In the genomic region with DNA sequence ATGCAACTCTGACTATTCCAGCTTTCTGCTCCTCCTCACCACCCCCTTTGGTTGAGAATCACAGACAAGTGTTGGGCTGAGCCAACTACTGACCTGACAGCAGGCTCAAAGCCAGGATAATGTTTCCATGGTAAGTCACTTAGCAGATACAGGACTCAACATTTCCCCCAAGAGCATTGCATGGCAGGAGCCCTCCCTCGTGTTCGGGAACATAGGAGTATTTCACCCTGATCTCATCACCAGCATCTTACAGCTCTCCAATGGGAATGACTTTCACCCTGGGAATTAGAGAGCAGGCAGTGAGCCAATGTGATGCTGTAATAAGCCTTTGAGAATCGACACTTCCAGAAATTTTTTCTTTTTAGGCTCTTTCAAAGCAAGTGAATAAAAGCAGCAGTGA, we compare ENCODE assay signal across 11 mouse cellular contexts.
A peak's percentile ranks its signal among the peaks of the same experiment; 100 is the strongest.
DNase-seq lines count a peak whose midpoint lies in the region; ATAC-seq and TF ChIP-seq lines count a peak whose summit lies in the region.
"Had no signal": no experiment of that assay in that cellular context is flagged by ENCODE, and none has a peak within 500 bp of the region (broad histone marks: within the 10 kb centered on the region; RNA-seq: fewer than 3 reads in every experiment).

No protein-coding gene starts in this region.

- H3K9me3 ChIP-seq in lung, embryonic 14.5 days (ENCODE audit: low read depth, low read length) = no peaks in the 10 kb centered on the region

- DNase-seq in cerebellum, postnatal 10 days = peak; percentile 43 to 50
- no peak for DNase-seq in cerebellum, adult 9-10 months
- peak; percentile 41 for DNase-seq in lung, embryonic 14.5 days
- DNase-seq in lung, adult 2 months = no peak
- DNase-seq in gastrocnemius, postnatal 14 days = peak; percentile 52
- peak; percentile 4 for DNase-seq in lung, postnatal 25 days (ENCODE audit: low spot score)
- DNase-seq in layer of hippocampus, adult 18-20 months (ENCODE audit: low spot score in 2 of 2) = no peak
- no peak for DNase-seq in cerebellum, adult 8-10 months
- DNase-seq: B cell, adult 2 months; thymus, postnatal 36 days had no signal

- WGBS in lung, embryonic 14.5 days = 71% methylated on average over 3 of the region's 3 CpGs
- 72% methylated on average over 3 of the region's 3 CpGs for WGBS in lung, adult 2 months

- H3K4me1 ChIP-seq in lung, embryonic 14.5 days (ENCODE audit: insufficient read depth) = no peaks in the 10 kb centered on the region
- H3K4me1 ChIP-seq in lung, adult 2 months (ENCODE audit: control insufficient read depth, insufficient read depth, low read length) = no peaks in the 10 kb centered on the region

- intact Hi-C loops in gastrocnemius, postnatal 14 days (cut with DNase I; ENCODE audit: low total_unique reads) = no loop called here

- no peaks in the 10 kb centered on the region for H3K27me3 ChIP-seq in lung, embryonic 14.5 days (ENCODE audit: insufficient read depth, low read length)
- H3K27me3 ChIP-seq: Patski had no signal

- H3K27ac ChIP-seq in lung, embryonic 14.5 days (ENCODE audit: low read depth) = no peak overlapping the region

- H3K4me3 ChIP-seq in lung, embryonic 14.5 days (ENCODE audit: low read depth, low read length) = no peak overlapping the region
- H3K4me3 ChIP-seq in lung, adult 2 months (replicated peaks; ENCODE audit: extremely low read depth, low read depth, low read length) = no peak overlapping the region

- ATAC-seq in lung, embryonic 14.5 days (ENCODE audit: insufficient read depth) = no peak
- ATAC-seq: Patski had no signal

- TF ChIP-seq POLR2A in lung, adult 2 months (IDR thresholded peaks at IDR 0.05; ENCODE audit: borderline replicate concordance, extremely low read depth, low read depth, low read length) = no peak

- no peaks in the 10 kb centered on the region for H3K36me3 ChIP-seq in lung, embryonic 14.5 days (ENCODE audit: insufficient read depth)

- H3K4me2 ChIP-seq in lung, embryonic 14.5 days = no peak overlapping the region

- TF ChIP-seq CTCF in lung, embryonic 14.5 days (IDR thresholded peaks at IDR 0.05; ENCODE audit: low read depth) = no peak
- TF ChIP-seq CTCF in lung, adult 2 months (IDR thresholded peaks at IDR 0.05; ENCODE audit: insufficient read depth, low read length) = no peak

- no peak overlapping the region for H3K9ac ChIP-seq in lung, embryonic 14.5 days

Comparison
In these comparisons a context has a peak if more than half of its experiments do, and no peak if none do; other contexts are left out.
1. DNase-seq: peak in cerebellum, postnatal 10 days (2 of 2), lung, embryonic 14.5 days (single experiment), gastrocnemius, postnatal 14 days (single experiment) and lung, postnatal 25 days (single experiment); none in cerebellum, adult 9-10 months (single experiment), lung, adult 2 months (single experiment), layer of hippocampus, adult 18-20 months (0 of 2) and cerebellum, adult 8-10 months (single experiment).